Mouse (Mus musculus): ENCODE results near the gene Bche. TPM values are rescaled to one million over a fixed set of nuclear protein-coding genes. Genes with fewer than 3 reads are reported as not detected.

Gene Bche
- polyA plus RNA-seq (2012; rRNA removed) = 1.9 and 2.7 TPM in 2 replicates

- Histone ChIP-seq H3K36me3 (ENCODE audit: control insufficient read depth, insufficient read depth, low read length) (0 out of 2 replicates have a peak, but pooled peaks cover 1% of the 10 kb centered on the region), H3K4me1 (ENCODE audit: control insufficient read depth, insufficient read depth, insufficient read length, low read length) (no peaks in the 10 kb centered on the region), H3K27ac (ENCODE audit: insufficient read depth, low read depth, low read length) (peak within 1 kb of the TSS; percentile 48), H3K27me3 (ENCODE audit: control insufficient read depth, insufficient read depth, low read length) (no peaks in the 10 kb centered on the region), H3K4me3 (ENCODE audit: low read depth, low read length) (peak within 1 kb of the TSS; percentile 75)
- no peak for TF ChIP-seq CTCF (IDR thresholded peaks at IDR 0.05; ENCODE audit: extremely low read depth, insufficient read length, insufficient replicate concordance, low read depth, low read length)
- no peak for TF ChIP-seq POLR2A (IDR thresholded peaks at IDR 0.05; ENCODE audit: low read depth, low read length)
- 7% methylated on average over 10 of the region's 10 CpGs for WGBS
Observed at GRCm38 (mm10) chr3:73708410-73708714, at the start of gene Bche. Gene Bche, minus strand, starts transcription at chr3:73708415.

DNA sequence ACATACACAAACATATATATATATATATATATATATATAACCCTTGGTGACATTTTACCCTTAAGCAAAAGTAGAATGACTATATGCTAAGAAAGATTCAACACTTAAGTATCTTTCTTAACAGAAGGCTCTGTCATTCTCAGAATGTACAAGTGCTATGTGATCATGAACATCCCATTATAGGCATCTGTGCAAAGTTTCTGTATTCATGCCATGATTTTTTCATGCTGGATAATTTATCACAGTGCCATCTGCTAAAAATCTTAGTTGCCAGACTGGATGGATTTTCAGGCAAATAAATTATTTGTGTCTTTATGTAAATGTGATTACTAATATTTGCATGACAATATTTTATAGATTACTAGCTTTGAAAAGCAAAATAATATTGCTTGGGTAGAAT is 33.8 kb upstream of the Bche start:
- Histone ChIP-seq H3K4me1 (ENCODE audit: control insufficient read depth, insufficient read depth, insufficient read length, low read length) (no peaks in the 10 kb centered on the region), H3K27ac (ENCODE audit: insufficient read depth, low read depth, low read length) (no peak overlapping the region), H3K27me3 (ENCODE audit: control insufficient read depth, insufficient read depth, low read length) (no peaks in the 10 kb centered on the region), H3K4me3 (ENCODE audit: low read depth, low read length) (no peak overlapping the region), H3K36me3 (ENCODE audit: control insufficient read depth, insufficient read depth, low read length) (no peaks in the 10 kb centered on the region)
- no peak for TF ChIP-seq CTCF (IDR thresholded peaks at IDR 0.05; ENCODE audit: extremely low read depth, insufficient read length, insufficient replicate concordance, low read depth, low read length)
- no peak for TF ChIP-seq POLR2A (IDR thresholded peaks at IDR 0.05; ENCODE audit: low read depth, low read length)

DNA sequence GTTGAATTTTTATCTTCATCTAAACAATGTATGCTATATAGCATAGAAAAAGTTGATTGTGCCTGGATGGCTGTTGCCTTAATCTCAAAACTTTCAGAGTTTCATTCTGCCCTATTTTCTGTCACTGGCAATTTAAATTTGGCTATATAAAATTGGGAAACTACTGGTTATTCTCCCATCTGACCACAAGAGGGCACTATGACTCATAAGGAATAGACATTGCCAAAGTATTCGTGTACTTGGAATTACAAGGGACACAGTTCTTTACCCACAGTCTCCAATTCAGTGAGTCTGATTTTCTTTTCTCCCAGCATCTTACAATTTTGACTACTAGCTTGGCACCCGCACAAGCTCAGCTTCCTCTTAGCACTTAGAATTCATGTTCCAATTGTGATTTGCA is 23.5 kb upstream of the Bche start:
- no peaks in the 10 kb centered on the region for H3K4me1 ChIP-seq (ENCODE audit: control insufficient read depth, insufficient read depth, insufficient read length, low read length)
- no peaks in the 10 kb centered on the region for H3K27me3 ChIP-seq (ENCODE audit: control insufficient read depth, insufficient read depth, low read length)
- no peaks in the 10 kb centered on the region for H3K36me3 ChIP-seq (ENCODE audit: control insufficient read depth, insufficient read depth, low read length)
- no peak overlapping the region for H3K4me3 ChIP-seq (ENCODE audit: low read depth, low read length)
- TF ChIP-seq POLR2A (IDR thresholded peaks at IDR 0.05; ENCODE audit: low read depth, low read length) (no peak), CTCF (IDR thresholded peaks at IDR 0.05; ENCODE audit: extremely low read depth, insufficient read length, insufficient replicate concordance, low read depth, low read length) (no peak)
- H3K27ac ChIP-seq (ENCODE audit: insufficient read depth, low read depth, low read length) = no peak overlapping the region
- 37% methylated on average over 2 of the region's 2 CpGs for WGBS

GRCm38 (mm10) chr3:73729511-73729910 is 21.3 kb upstream of the Bche start:
- TF ChIP-seq POLR2A (IDR thresholded peaks at IDR 0.05; ENCODE audit: low read depth, low read length) (no peak), CTCF (IDR thresholded peaks at IDR 0.05; ENCODE audit: extremely low read depth, insufficient read length, insufficient replicate concordance, low read depth, low read length) (no peak)
- whole genome bisulfite sequencing = 72% methylated on average over 5 of the region's 5 CpGs
- no peak overlapping the region for H3K27ac ChIP-seq (ENCODE audit: insufficient read depth, low read depth, low read length)
- H3K4me3 ChIP-seq (ENCODE audit: low read depth, low read length) = no peak overlapping the region
- H3K4me1 ChIP-seq (ENCODE audit: control insufficient read depth, insufficient read depth, insufficient read length, low read length) = peaks cover 2% of the 10 kb centered on the region; the same call in 1 of the 2 replicates
- H3K27me3 ChIP-seq (ENCODE audit: control insufficient read depth, insufficient read depth, low read length) = no peaks in the 10 kb centered on the region
- H3K36me3 ChIP-seq (ENCODE audit: control insufficient read depth, insufficient read depth, low read length) = no peaks in the 10 kb centered on the region

DNA sequence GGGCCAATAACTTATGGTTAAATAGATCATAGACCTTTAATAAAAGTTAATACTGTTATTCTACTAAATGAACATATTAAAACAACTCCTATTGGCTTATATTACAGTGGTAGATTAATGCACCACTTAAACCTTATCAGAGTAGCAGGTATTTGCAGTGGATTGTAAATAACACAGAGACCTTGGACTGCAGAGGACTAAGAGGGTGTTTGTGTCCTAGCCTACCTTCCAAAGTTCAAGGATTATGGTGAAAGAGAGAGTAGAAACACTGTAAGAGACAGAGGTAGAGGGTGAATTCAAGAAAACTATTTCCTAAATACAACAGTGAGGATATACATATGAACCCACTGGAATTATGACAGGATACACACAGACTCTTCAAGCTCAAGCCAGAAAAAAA is 17.5 kb upstream of the Bche start:
- Histone ChIP-seq H3K4me3 (ENCODE audit: low read depth, low read length) (no peak overlapping the region), H3K36me3 (ENCODE audit: control insufficient read depth, insufficient read depth, low read length) (no peaks in the 10 kb centered on the region), H3K4me1 (ENCODE audit: control insufficient read depth, insufficient read depth, insufficient read length, low read length) (peaks cover 5% of the 10 kb centered on the region; the same call in 1 of the 2 replicates), H3K27me3 (ENCODE audit: control insufficient read depth, insufficient read depth, low read length) (no peaks in the 10 kb centered on the region), H3K27ac (ENCODE audit: insufficient read depth, low read depth, low read length) (no peak overlapping the region)
- no peak for TF ChIP-seq POLR2A (IDR thresholded peaks at IDR 0.05; ENCODE audit: low read depth, low read length)
- TF ChIP-seq CTCF (IDR thresholded peaks at IDR 0.05; ENCODE audit: extremely low read depth, insufficient read length, insufficient replicate concordance, low read depth, low read length) = no peak

DNA sequence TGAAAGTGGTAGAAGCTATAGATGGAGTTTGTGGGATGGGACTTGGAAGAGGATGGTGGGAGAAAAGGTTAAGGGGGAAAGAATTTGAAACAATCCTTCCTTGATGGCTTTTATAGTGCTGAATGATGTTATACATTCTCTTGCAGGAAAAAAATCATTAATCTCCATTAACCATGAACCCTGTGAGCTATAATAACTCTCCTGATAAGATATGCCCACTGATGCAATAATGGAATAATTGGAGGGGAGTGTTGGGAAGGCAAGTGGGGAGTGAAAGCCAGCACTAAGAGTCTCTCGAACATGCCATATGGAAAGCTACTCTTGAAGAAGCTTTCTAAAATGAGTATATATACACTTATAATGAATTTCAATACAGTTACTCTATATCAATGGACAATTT is 16.7 kb upstream of the Bche start:
- H3K27ac ChIP-seq (ENCODE audit: insufficient read depth, low read depth, low read length) = no peak overlapping the region
- H3K27me3 ChIP-seq (ENCODE audit: control insufficient read depth, insufficient read depth, low read length) = no peaks in the 10 kb centered on the region
- TF ChIP-seq POLR2A (IDR thresholded peaks at IDR 0.05; ENCODE audit: low read depth, low read length) = no peak
- no peaks in the 10 kb centered on the region for H3K36me3 ChIP-seq (ENCODE audit: control insufficient read depth, insufficient read depth, low read length)
- no peak overlapping the region for H3K4me3 ChIP-seq (ENCODE audit: low read depth, low read length)
- WGBS = 28% methylated on average over 1 of the region's 1 CpGs
- peaks cover 5% of the 10 kb centered on the region; the same call in 1 of the 2 replicates for H3K4me1 ChIP-seq (ENCODE audit: control insufficient read depth, insufficient read depth, insufficient read length, low read length)

DNA sequence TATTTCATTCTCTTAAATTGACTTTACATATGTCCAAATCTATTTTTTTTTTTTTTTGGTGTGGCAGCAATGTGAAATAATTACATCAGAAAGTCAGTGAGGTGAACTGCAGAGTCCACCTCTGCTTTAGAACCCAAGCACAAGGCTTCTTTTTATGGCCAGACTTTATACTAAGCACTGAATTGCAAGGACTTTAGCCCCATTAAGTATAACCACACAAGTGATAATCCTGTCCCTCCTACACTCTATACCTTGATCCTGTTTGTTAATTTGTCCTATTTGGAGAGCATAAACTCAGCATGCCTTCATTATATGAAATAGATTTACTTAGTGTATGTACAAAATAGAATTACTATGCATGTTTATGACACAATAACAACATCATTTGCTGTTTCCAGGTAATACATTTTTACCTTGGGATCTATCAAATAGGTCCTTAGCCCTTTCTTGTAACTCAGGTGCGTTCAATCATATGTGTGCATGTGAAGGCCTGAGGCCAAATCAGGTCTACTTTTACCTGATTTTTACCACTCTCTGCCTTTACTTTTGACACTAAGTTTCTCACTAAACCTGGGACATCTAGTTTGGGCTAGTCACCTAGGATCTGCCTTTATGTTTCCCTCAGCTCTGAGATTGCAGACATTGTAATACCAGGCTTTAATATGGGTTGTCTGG is 9.5 kb upstream of the Bche start:
- WGBS = 39% methylated on average over 1 of the region's 1 CpGs
- Histone ChIP-seq H3K4me3 (ENCODE audit: low read depth, low read length) (no peak overlapping the region), H3K36me3 (ENCODE audit: control insufficient read depth, insufficient read depth, low read length) (no peaks in the 10 kb centered on the region), H3K27ac (ENCODE audit: insufficient read depth, low read depth, low read length) (peak overlapping the region; percentile 86), H3K4me1 (ENCODE audit: control insufficient read depth, insufficient read depth, insufficient read length, low read length) (peaks cover 2% of the 10 kb centered on the region; the same call in 1 of the 2 replicates), H3K27me3 (ENCODE audit: control insufficient read depth, insufficient read depth, low read length) (no peaks in the 10 kb centered on the region)
- TF ChIP-seq POLR2A (IDR thresholded peaks at IDR 0.05; ENCODE audit: low read depth, low read length) (no peak), CTCF (IDR thresholded peaks at IDR 0.05; ENCODE audit: extremely low read depth, insufficient read length, insufficient replicate concordance, low read depth, low read length) (no peak)
